Mouse (Mus musculus) mature B cell (primary cell): Measurements from ENCODE around the gene Rps27.

Source experiments
- in situ Hi-C: fragments of 300-500 bp; cut with MboI; formaldehyde crosslinking; loops from 2 replicates; pipeline ENCODE4 v1.14.3; 2019

Rps27 gene

DNA sequence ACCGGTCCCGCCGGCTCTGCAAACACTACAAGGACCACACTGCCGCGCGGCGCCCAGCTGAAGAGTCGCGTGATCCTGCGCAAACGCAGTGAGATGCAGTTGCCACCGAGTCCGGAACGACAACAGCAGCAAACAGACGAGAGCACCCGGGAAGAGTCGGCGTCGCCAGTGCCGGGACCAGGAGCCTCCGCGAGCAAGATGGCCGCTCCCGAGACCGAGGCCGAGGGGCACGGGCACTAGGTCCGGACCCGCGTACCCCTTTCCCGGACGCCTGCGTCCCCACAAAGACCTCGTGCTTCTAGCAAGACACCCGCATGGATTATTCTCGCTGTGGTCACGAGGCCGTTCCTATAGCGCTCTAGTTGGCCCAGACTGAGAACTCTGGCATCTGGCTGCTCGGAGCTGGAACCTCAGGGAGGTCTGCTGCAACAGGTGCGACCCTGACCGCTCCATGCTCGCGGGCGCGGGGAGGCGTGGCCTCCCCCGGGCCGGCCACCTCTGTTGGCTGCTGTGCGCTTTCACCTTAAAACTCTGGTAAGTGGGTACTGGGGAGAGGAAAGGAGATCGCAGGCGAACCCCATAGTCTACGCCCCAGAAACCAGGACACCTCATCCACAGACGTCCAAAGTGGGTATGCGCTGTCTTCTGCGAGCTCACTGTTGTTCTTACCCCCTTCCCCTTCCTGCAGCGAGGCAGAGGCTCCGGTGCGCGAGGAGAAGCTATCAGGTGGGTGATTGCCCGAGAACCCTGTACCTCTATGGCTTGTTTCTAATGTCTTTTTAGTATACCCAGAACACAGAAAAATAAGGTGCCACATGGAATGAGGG lies 18.3 kb upstream of the Rps27 start, which contains the start of gene Jtb:
Gene Jtb (plus strand): TSS at position 91 of the 827 bp plus-strand sequence.
- in situ Hi-C loops = no loop called here

DNA sequence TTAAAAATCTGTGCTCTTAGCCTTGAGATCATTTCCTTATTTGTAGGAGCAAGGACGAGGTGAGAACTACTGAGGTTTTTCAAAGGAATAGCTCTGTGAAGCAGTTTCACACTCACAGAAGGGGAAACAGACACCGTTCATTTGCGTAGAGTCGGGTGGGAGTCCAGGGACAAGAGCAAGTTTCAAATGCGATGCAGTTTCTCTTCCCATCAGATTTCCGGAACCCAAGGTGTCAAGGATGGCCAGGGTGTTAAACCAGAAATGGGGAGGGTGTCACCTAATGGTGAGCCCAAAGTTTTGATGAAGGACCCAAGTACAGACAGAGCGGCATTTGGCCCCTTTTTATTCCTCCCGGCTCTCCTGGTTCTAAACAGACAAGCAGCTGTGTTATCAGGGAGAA lies 17.6 kb upstream of the Rps27 start:
- in situ Hi-C loops = no loop called here

DNA sequence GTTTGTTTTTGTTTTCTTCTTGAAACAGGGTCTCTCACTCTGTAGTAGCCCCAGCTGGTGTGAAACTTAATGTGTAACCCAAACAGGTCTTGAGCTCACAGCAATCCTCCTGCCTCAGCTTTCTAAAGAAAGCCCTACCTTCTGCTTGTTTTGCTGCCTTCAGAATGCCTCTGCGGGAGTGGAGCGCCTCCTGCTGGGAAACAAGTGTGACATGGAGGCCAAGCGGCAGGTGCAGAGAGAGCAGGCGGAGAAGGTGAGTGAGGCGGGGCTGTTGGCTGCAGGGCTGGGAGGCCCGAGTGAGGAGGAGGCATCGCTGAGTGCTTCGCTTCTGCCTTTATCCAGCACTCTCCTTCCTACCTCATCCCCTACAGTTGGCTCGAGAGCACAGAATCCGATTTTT lies 10.9 kb upstream of the Rps27 start:
- in situ Hi-C loops = no loop called here

DNA sequence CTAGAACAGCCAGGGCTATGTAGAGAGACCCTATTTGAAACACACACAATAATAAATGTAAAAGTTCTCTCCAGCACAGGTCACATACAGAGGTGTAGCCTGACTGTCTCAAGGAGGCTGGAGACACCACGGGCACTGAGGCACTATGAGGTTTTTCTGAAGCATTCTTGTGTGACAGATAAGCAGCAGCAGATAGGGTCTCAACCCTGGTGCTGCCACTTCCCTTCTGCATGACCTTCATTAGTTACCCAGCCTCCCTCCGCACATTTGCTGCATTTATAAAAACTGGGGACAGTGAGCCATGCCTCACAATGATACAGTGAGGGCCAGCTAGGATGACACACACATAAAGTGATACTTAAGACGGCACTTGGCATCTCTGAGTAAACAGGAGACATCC lies 9.5 kb upstream of the Rps27 start:
- in situ Hi-C loops = no loop called here

DNA sequence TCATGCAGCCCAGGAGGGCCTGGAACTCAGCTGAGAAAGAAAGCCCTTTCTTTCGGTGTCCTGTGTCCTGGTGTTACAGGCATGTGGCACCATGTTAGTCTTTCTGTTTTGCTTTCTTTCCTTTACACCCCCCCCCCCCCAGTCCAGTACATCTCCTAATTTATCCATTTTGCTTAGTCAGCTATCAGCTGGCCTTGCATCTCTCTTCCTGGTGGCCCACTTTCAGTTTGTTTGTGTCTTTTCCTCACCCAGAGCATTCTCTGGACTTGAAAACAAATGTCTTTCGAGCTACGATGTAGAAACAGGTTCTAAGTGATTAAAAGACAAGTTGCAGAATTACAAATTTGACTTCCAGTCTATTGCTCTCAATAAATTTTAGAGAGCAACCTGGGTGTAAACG lies 9.0 kb upstream of the Rps27 start:
- in situ Hi-C loops = no loop called here

DNA sequence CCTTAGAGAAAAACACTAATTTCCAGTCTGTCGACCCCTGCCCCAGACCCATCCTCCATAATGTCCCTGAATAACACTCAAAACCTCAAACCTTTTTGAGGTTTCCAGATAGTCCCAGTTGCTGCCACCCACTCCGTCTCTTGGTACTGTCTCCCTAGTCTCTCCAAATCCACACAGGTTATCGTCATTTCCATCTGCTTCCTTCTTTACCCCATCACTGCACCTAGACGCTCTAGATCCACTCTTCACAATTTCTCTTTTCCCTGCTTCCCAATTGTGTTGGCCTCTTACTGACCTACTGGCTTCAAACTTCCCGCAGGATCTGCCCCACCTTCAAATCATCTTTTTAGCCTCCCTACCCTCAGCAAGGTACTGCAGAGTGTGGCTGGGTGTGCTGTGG lies 7.7 kb upstream of the Rps27 start:
- in situ Hi-C loops = no loop called here

DNA sequence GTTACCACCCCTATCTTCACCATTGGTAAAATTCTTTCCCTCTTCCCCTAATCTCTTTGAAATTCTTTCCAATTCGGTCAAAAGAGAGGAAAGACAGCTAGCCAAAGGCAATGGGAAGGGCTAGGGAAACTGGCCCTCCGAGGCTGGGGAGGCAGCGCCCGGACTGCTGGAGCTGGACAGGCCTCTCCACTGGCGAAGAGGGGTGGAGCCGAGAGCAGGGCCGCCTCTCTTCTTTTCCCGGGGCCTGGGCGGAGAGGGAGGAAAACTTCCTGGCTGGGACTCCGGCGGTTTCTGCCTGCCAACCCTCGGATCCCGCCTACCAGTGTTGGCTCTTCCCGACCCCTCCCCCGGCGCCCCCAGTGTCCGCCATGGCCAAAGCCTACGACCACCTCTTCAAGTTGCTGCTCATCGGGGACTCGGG lies 7.1 kb upstream of the Rps27 start:
- in situ Hi-C loops = no loop called here

DNA sequence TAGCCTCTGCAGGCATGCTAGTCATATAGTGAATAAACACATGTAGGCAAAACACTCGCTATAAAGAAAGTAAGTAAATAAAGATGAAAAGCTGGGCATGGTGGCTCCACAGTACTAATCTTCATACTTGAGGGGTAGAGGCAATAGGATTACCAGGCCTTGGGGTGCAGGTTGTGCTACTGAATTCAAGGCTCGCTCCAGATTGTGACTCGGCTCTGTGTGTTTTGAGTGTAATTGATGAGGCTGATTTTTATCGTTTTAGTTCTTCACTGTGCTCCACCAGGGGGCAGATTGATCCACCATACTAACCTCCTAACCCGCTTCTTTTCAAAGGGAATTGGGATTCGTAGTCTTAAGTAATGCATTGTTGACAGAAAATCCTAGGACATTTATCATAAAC lies 6.6 kb upstream of the Rps27 start:
- in situ Hi-C loops = no loop called here

DNA sequence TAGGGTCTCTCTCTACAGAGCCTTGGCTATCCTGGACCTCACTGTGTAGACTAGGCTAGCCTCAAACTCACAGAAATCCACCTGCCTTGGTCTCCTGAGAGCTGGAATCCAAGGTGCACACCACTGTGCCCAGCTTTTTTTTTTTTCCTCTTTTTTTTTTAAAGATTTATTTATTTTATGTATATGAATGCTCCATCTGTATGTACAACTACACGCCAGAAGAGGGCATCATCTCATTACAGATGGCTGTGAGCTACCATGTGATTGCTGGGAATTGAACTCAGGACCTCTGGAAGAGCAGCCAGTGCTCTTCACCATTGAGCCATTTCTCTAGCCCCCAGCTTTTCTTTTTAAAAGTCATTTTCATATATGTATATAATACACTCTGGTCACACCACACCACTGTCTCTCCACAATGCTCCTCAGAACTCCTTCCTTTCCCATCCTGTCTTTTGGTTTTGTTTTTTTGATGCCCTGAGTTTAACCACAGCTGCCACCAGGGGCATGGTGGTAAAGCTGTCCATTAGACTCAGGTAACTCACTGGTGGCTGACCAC lies 2.5 kb upstream of the Rps27 start:
- in situ Hi-C loops = no loop called here

DNA sequence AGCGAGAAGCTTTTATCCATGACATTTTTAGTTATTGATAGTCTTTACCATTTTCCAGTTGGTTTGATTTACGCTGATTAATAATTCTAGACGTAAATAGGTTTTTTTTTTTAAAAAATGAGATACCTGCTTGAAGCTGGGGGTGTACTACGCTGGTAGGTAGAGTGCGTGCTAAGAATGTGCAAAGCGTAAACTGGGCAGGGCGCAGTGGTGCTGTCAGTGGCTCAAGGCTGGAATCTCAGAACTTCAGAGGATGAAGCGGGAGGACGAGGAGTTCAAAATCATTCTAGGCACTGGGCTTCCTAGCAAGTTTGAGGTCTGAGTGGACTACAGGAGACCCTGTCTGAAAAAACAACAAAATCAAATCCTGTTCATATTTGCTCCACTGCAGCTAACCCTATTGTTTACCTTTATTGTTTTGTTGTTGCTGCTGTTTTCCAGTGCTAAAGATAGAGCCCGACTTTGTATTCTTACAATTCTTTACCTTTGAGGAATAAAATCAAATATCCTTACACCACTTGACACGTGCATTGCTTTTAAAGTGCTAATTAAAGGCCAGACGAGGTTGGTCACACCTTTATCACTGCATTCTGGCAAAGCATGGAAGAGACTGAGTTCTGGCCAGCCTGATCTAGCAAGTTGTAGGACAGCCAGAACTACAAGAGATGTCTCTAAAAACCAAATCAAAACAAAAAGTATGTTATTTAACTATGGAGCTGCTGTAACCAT lies 669 bp upstream of the Rps27 start:
- in situ Hi-C loops = no loop called here

DNA sequence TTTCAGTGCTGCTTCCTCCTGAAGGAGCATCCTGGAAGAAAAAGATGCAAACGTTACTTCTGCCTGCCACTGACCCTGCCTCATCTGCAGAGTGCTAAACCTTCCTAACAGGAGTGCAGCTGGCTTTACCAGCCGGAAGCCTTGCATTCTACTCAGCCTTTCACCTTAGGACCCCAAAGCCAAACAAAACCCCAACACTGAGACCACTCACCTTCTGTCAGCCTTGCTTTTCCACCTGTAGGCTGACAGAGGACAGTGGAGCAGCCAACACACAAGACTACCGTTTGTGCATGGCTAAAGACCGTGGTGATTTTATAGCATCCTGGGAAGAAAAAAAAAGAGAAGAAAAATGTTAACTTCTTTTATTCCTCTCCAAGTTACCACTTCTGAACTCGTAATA lies 728 bp downstream of the Rps27 start:
- in situ Hi-C loops = no loop called here

DNA sequence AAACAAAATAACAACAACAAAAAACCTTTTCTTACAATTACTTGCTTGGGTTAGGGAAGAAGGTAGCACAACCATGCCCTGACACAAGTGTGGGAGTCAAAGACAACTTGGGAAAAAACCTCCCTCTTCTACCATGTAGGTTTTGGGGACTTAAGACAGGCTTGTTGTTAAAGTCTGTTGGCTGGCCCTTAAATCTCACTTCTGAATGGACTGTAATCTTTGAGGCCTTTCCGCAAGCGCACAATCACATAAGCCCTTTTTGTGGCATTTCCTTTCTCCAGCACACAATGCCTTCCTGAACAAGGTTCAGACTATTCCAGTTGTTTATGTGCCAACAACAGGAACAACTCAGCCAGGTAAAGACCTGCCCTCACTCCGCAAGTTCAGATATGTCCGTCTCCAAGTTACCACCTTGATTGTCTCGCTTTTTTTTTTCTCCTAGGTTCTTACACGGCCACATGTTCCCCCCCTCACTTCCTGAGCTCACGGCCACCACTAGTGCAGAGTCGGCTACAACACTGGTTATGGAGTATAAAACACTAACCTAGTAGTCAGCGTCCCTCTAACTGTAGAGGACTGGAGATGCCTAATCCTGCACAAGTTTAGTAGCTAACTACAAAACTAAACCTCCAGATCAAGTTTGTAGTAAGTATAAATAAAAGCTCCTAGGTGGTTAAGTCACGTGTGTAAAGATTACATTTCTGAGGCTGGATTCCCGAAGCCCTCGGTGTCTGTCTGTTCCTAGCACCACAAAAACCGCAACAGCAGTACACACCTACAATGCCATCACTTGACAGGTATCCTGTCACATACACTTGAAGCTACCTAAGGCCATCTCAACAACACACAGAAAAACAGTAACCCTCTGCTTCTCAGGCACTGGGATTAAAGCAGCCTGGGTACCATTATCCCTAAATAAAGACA lies 1.7 kb downstream of the Rps27 start:
- in situ Hi-C loops = no loop called here

DNA sequence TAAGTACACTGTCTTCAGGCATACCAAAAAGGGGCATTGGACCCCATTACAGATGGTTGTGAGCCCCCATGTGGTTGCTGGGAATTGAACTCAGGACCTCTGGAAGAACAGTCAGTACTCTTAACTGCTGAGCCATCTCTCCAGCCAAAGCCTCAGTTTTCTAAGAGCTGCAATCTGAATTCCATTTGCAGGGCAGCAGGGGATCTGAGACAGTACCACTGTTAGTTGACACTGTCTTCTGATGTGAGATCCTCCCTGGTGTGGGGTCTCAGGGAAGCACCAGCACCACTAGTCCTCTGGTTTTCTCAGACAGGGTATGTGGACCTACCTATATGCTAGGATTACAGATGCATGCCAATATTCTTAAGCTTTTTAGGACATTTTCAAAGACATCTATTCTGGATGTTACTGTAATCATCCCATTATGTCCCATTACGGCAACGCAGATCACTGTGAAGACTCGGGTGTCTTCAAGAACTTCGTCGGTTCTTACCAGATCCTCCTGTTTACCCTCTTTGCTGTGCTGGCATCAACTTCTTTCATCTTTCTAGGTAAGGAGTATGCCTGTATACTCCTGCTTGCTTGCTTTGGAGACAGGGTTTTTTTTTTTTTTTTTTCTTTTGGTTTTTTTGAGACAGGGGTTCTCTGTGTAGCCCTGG lies 3.4 kb downstream of the Rps27 start:
- in situ Hi-C loops = no loop called here

DNA sequence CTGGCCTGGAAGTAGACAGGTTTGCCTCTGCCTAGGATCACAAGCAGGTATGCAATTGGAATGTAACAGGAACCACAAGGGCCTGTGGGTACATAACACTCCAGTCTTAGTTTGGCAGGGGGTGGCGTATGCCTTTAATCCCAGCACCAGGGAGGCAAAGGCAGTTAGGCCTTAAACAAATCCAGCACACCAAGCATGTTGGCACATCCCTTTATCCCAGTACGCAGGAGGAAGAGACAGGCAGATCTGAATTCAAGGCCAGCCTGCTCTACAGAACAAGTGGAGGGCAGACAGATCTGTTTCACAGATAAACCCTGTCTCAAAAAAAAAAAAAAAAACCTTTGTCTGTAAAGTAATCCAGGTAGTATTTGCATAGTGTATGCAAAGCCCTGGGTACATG lies 4.8 kb downstream of the Rps27 start:
- in situ Hi-C loops = no loop called here

DNA sequence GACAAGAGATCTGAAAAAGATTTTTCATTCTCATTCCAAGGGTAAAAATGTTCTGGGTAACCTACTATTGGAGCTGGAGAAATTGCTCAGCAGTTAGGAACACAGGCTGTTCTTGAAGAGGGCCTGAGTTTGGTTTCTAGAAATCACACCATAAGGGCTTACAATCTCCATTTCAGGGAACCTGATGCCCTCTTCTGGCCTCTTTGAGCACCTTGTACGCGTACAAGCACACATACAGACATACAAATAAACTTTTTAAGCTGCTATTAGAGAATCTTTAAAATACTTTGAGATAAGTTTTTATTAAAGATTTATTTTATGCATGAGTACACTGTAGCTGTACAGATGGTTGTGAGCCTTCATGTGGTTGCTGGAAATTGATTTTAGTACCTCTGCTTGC lies 8.9 kb downstream of the Rps27 start:
- in situ Hi-C loops = no loop called here

DNA sequence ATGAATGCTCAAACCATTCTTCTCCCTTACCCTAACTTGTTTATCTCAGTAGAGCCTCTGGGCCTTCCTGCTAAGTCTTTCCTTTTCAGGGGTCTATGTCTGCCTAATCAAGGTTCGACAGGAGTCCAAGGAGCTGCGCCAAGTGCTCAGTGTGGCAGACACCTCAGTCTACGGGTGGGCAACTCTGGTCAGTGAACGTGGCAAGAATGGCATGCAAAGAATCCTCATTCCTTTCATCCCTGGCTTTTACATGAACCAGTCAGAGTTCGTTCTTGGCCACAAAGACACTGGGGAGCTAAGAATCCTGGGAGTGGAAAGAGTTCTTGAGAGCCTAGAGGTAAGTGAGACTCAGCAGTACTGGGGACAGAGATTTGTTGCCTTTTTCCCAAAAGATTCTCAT lies 9.8 kb downstream of the Rps27 start:
- in situ Hi-C loops = no loop called here

DNA sequence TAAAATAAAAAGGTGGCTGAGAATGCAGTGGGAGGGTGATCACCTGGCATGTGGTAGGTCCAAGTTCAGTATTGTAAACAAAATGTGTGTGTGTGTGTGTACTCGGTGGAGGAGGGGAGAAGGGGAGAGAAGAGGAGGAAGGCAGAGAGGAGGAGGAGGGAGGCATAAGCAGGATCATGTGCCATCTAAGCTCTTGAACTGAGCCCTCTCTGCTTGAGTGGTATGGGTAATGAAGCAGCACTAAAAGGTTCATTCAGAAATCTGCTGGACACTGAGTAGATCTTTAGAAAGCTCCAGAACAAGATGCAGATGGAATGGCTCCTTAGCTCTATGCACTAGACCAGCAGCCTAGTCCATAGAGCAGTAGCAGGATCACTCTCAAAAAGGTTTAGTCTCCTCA lies 10.6 kb downstream of the Rps27 start:
- in situ Hi-C loops = no loop called here

DNA sequence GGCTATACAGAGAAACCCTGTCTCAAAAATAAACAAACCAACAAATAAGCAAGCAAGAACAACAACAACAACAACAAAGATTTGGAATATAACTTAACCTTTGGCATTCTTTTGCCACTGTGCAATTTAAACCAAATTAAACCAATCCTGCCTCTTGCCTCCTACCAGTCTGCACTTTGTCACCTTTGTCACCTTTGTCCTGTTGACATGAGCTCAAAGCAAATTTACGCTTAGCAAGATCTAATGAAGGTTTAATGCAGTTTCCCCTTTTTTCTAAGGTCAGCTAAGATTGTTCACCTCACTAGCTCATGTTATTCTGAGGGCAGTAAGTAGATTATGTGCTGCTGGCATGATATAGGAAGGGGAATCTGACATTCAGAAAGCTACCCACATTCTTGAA lies 15.9 kb downstream of the Rps27 start:
- in situ Hi-C loops = no loop called here

DNA sequence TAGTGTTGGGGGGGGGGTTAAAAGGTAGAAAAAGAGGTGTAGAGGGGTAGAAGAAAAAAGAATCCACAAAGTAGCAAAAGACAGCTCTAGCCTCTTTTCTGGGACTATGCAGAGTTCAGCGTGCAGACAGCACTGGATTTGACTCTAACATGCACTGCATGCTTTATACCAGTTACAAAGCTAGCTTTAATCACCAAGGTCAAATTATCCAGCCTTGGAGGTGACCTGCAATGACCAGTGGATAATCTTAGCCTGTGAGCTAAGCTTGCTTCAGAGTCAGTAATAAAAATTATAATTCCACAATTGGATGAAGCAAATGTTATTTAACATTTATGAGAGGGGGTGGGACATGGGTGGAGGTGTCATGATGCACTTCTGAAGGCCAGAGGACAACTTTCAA lies 17.8 kb downstream of the Rps27 start:
- in situ Hi-C loops = no loop called here

DNA sequence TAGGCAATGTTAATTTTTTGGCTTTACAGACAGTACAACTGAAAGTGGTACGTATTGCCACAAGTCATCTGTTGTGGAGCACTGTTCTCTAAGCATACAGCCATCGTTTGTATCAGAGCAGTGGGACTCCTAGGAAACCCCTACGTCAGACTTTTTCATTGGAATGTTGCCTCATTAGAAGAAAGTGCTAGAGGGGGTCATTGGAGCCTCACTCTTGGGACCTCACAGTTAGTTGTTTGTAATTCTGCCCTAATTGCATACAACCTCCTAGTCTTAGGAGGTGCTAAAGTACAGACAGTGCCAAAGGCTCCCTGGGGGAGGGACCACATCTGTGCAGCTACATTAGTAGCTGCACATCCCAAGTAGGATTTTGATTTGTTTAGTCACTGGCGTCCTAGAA lies 18.7 kb downstream of the Rps27 start:
- in situ Hi-C loops = no loop called here

DNA sequence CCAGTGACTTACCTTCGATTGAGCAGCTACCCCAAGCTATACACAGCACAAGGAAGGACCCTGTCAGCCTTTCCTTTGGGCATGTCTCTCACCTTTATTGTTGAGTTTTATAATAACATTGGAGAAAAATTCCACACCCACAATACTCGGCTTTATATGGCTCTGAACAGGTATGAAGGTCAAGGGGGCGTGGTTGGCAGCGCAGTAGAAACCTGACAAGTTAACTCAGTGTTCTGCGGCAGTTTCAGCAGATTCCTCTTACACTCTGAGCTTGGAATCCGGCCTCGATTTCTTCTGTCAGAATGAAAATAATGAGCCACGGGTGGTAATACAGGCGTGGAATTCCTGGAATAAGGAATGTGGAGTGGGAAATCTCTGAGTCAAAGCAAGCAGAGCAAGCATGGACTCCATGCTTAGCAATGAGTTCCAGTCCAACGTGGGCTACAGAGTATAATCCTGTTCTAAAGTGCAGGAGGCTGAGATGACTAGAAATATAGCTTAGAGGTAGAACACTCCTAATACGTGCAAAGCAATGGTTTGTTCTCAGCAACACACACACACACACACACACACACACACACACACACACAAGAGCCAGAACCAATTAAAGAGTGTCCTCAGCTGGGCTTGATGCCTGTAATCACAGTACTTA lies 22.5 kb downstream of the Rps27 start:
- in situ Hi-C loops = no loop called here
